Mouse (Mus musculus): ENCODE data around the gene Knl1. TPM values are rescaled to one million over a fixed set of nuclear protein-coding genes. Genes with fewer than 3 reads are reported as not detected.

The Knl1 gene
- total and polyA plus RNA-seq, 3 experiments: 18.6 to 160 (median 23.2) TPM

GRCm38 (mm10) chr2:119034656-119035396 lies 12.1 kb upstream of the Knl1 start, which contains the start of gene Rpusd2:
Rpusd2 (plus strand) TSS chr2:119034790.
- Histone ChIP-seq H3K4me1 (ENCODE audit: control insufficient read depth in 1 of 2, insufficient read depth in 2 of 2, low read length in 2 of 2) (peaks cover 0 to 9% of the 10 kb centered on the region in 2 experiments; a peak in 3 of 4 replicates), H3K36me3 (ENCODE audit: control insufficient read depth in 1 of 2, insufficient read depth in 2 of 2, low read length in 2 of 2) (peaks cover 2 to 10% of the 10 kb centered on the region in 2 experiments), H3K27me3 (ENCODE audit: control insufficient read depth in 1 of 2, insufficient read depth in 2 of 2, low read length in 2 of 2) (no peaks in the 10 kb centered on the region), H3K79me2 (ENCODE audit: control insufficient read depth, insufficient read depth, low read length, poor library complexity) (peaks cover 20% of the 10 kb centered on the region), H3K4me3 (ENCODE audit: control insufficient read depth in 1 of 2, insufficient read depth in 1 of 2, low read depth in 2 of 2, low read length in 2 of 2) (peak within 1 kb of the TSS; percentile 89 to 91), H3K9me3 (replicated peaks; ENCODE audit: insufficient read depth, low read length) (no peaks in the 10 kb centered on the region), H3K27ac (ENCODE audit: control insufficient read depth, low read depth, low read length) (peak within 1 kb of the TSS; percentile 50), H3K9ac (ENCODE audit: control insufficient read depth, low read depth, low read length, poor library complexity, severe bottlenecking) (peak within 1 kb of the TSS; percentile 83)
- peak; percentile 98 for DNase-seq (ENCODE audit: low read depth, low spot score)
- TF ChIP-seq GATA1 (IDR thresholded peaks at IDR 0.05; ENCODE audit: low read depth, low read length) (no peak), RAD21 (IDR thresholded peaks at IDR 0.05; ENCODE audit: low read depth, low read length) (no peak), NELFE (IDR thresholded peaks at IDR 0.05; ENCODE audit: low read depth, low read length) (peak; percentile 87; the same call in 1 of the 2 replicates), CHD2 (IDR thresholded peaks at IDR 0.05; ENCODE audit: low read length) (no peak), BHLHE40 (IDR thresholded peaks at IDR 0.05; ENCODE audit: borderline replicate concordance, low read depth, low read length) (no peak), ZNF384 (IDR thresholded peaks at IDR 0.05; ENCODE audit: low read depth, low read length) (no peak), ELF1 (IDR thresholded peaks at IDR 0.05; ENCODE audit: low read depth, low read length) (peak; percentile 67), ZKSCAN1 (IDR thresholded peaks at IDR 0.05; ENCODE audit: low read depth, low read length) (no peak), USF2 (IDR thresholded peaks at IDR 0.05; ENCODE audit: borderline replicate concordance in 1 of 2, insufficient read depth in 1 of 2, low read depth in 1 of 2, low read length in 2 of 2) (no peak), TBP (IDR thresholded peaks at IDR 0.05; ENCODE audit: low read depth, low read length) (peak; percentile 91), E2F4 (IDR thresholded peaks at IDR 0.05; ENCODE audit: borderline replicate concordance, low read depth, low read length) (no peak; the same call in 1 of the 2 replicates), MAZ (IDR thresholded peaks at IDR 0.05; ENCODE audit: low read depth, low read length) (no peak), SIN3A (IDR thresholded peaks at IDR 0.05; ENCODE audit: low read length) (peak; percentile 100), MXI1 (IDR thresholded peaks at IDR 0.05; ENCODE audit: low read depth, low read length) (peak; percentile 100), GABPA (IDR thresholded peaks at IDR 0.05; ENCODE audit: low read depth, low read length) (no peak), NRF1 (IDR thresholded peaks at IDR 0.05; ENCODE audit: insufficient read depth, low read depth, low read length, poor library complexity, severe bottlenecking) (0 out of 2 replicates have a peak, but pooled peaks have one; percentile 28), MAFK (IDR thresholded peaks at IDR 0.05; ENCODE audit: borderline replicate concordance, low read depth, low read length) (no peak), RCOR1 (IDR thresholded peaks at IDR 0.05; ENCODE audit: low read depth, low read length) (no peak; the same call in 1 of the 2 replicates), POLR2A (IDR thresholded peaks at IDR 0.05; ENCODE audit: control insufficient read depth in 1 of 2, insufficient read depth in 1 of 2, low read depth in 1 of 2, low read length in 2 of 2, poor library complexity in 1 of 2) (peak; percentile 85 to 94), EP300 (IDR thresholded peaks at IDR 0.05; ENCODE audit: low read depth in 1 of 2, low read length in 2 of 2) (no peak; a peak in 1 of 4 replicates), TCF12 (IDR thresholded peaks at IDR 0.05; ENCODE audit: low read depth, low read length) (no peak; the same call in 1 of the 2 replicates), CHD1 (IDR thresholded peaks at IDR 0.05; ENCODE audit: low read depth, low read length) (no peak), ZMIZ1 (IDR thresholded peaks at IDR 0.05; ENCODE audit: low read depth, low read length) (peak; percentile 81), HCFC1 (IDR thresholded peaks at IDR 0.05; ENCODE audit: low read depth, low read length) (peak; percentile 89), ZC3H11A (IDR thresholded peaks at IDR 0.05; ENCODE audit: low read depth, low read length) (0 out of 2 replicates have a peak, but pooled peaks have one; percentile 9), POLR2AphosphoS5 (IDR thresholded peaks at IDR 0.05; ENCODE audit: borderline replicate concordance, low read depth, low read length) (0 out of 2 replicates have a peak, but pooled peaks have one; percentile 70), MYB (IDR thresholded peaks at IDR 0.05; ENCODE audit: low read depth, low read length) (no peak), SMC3 (IDR thresholded peaks at IDR 0.05; ENCODE audit: low read depth, low read length) (peak; percentile 16; the same call in 1 of the 2 replicates), MYC (IDR thresholded peaks at IDR 0.05; ENCODE audit: low read depth, low read length) (peak; percentile 97), KAT2A (conservative IDR thresholded peaks at IDR 0.05; ENCODE audit: low read depth, low read length) (no peak; the same call in 1 of the 2 replicates), UBTF (IDR thresholded peaks at IDR 0.05; ENCODE audit: borderline replicate concordance, insufficient read depth, low read depth, low read length) (no peak), MAX (IDR thresholded peaks at IDR 0.05; ENCODE audit: low read length) (peak; percentile 94), JUND (IDR thresholded peaks at IDR 0.05; ENCODE audit: low read depth, low read length) (no peak), CTCF (IDR thresholded peaks at IDR 0.05 in 2 of 3, conservative IDR thresholded peaks at IDR 0.05 in 1 of 3; ENCODE audit: control insufficient read depth in 1 of 3, insufficient read depth in 1 of 3, low read depth in 2 of 3, low read length in 3 of 3, poor library complexity in 1 of 3, severe bottlenecking in 1 of 3) (peak in 2 of 3 experiments; percentile 39 to 50; a peak in 3 of 6 replicates), MEF2A (IDR thresholded peaks at IDR 0.05; ENCODE audit: extremely low read depth, insufficient replicate concordance, low read depth, low read length, poor library complexity, severe bottlenecking) (no peak)
